In genomic region chr19:31279797-31280486, GRCm38 (mm10) we compare ENCODE assay signal across 8 mouse cellular contexts.
DNase-seq lines count a peak whose midpoint lies in the region; ATAC-seq and TF ChIP-seq lines count a peak whose summit lies in the region.

No protein-coding gene starts in this region.

- TF ChIP-seq POLR2A in liver, adult 2 months (IDR thresholded peaks at IDR 0.05; ENCODE audit: extremely low read depth, insufficient read depth, low read length) = no peak

- H3K36me3 ChIP-seq in liver, adult 2 months (ENCODE audit: control insufficient read depth, insufficient read depth, low read length) = no peaks in the 10 kb centered on the region
- H3K36me3 ChIP-seq in liver, embryonic 12.5 days = no peaks in the 10 kb centered on the region
- H3K36me3 ChIP-seq in midbrain, embryonic 11.5 days (ENCODE audit: control insufficient read depth, insufficient read depth, low read length) = no peaks in the 10 kb centered on the region

- no peak overlapping the region for H3K4me3 ChIP-seq in liver, adult 2 months (ENCODE audit: insufficient read depth, low read depth, low read length)
- H3K4me3 ChIP-seq in liver, embryonic 12.5 days = no peak overlapping the region
- H3K4me3 ChIP-seq in midbrain, embryonic 11.5 days (ENCODE audit: low read depth, low read length) = no peak overlapping the region

- H3K9ac ChIP-seq in liver, adult 2 months (ENCODE audit: low read depth, low read length) = no peak overlapping the region
- no peak overlapping the region for H3K9ac ChIP-seq in liver, embryonic 12.5 days
- no peak overlapping the region for H3K9ac ChIP-seq in midbrain, embryonic 11.5 days (ENCODE audit: low read length)

- no peaks in the 10 kb centered on the region for H3K4me1 ChIP-seq in liver, adult 2 months (ENCODE audit: control insufficient read depth, insufficient read depth, low read length)
- H3K4me1 ChIP-seq in liver, embryonic 12.5 days = no peaks in the 10 kb centered on the region
- H3K4me1 ChIP-seq in midbrain, embryonic 11.5 days (ENCODE audit: control insufficient read depth, insufficient read depth, low read length) = no peaks in the 10 kb centered on the region

- H3K9me3 ChIP-seq in liver, embryonic 12.5 days (replicated peaks) = no peaks in the 10 kb centered on the region
- no peaks in the 10 kb centered on the region for H3K9me3 ChIP-seq in midbrain, embryonic 11.5 days (ENCODE audit: control insufficient read depth, low read length)

- 73% methylated on average over 7 of the region's 7 CpGs for WGBS in liver, adult 2 months
- 67% methylated on average over 7 of the region's 7 CpGs for WGBS in liver, embryonic 12.5 days (ENCODE audit: insufficient replicate concordance)
- 88% methylated on average over 7 of the region's 7 CpGs for WGBS in midbrain, embryonic 11.5 days

- no peak for ATAC-seq in liver, embryonic 12.5 days
- ATAC-seq in midbrain, embryonic 11.5 days (ENCODE audit: low FRiP score) = no peak

- H3K27me3 ChIP-seq in liver, adult 2 months (ENCODE audit: control insufficient read depth, insufficient read depth, low read length) = no peaks in the 10 kb centered on the region
- no peaks in the 10 kb centered on the region for H3K27me3 ChIP-seq in liver, embryonic 12.5 days (replicated peaks)
- H3K27me3 ChIP-seq in midbrain, embryonic 11.5 days (ENCODE audit: control insufficient read depth, insufficient read depth, low read length) = no peaks in the 10 kb centered on the region

- no peak for TF ChIP-seq CTCF in liver, adult 2 months (IDR thresholded peaks at IDR 0.05; ENCODE audit: low read depth, low read length)

- no peak overlapping the region for H3K27ac ChIP-seq in liver, adult 2 months (replicated peaks; ENCODE audit: insufficient read depth, low read depth, low read length)
- H3K27ac ChIP-seq in liver, embryonic 12.5 days = no peak overlapping the region
- H3K27ac ChIP-seq in midbrain, embryonic 11.5 days (ENCODE audit: low read depth, low read length) = no peak overlapping the region

- H3K79me2 ChIP-seq in liver, adult 2 months (ENCODE audit: control insufficient read depth, insufficient read depth, low read length) = no peaks in the 10 kb centered on the region

- intact Hi-C loops in heart, postnatal 36 days (cut with DNase I) = no loop called here

- H3K4me2 ChIP-seq in liver, embryonic 12.5 days = no peak overlapping the region
- H3K4me2 ChIP-seq in midbrain, embryonic 11.5 days = no peak overlapping the region

- DNase-seq in liver, adult 2 months (ENCODE audit: extremely low read depth, low read depth, low spot score) = peak; percentile 1
- peak; percentile 57 for DNase-seq in adrenal gland, postnatal 25 days
- peak; percentile 25 to 36 for DNase-seq in heart, postnatal 36 days
- DNase-seq in lung, postnatal 36 days = peak; percentile 54
- no peak for DNase-seq in T-cell, adult 2 months (ENCODE audit: low spot score)
- DNase-seq in midbrain, embryonic 11.5 days (ENCODE audit: low spot score, missing footprints) = no peak
- no peak for DNase-seq in spleen, postnatal 10 days (ENCODE audit: low spot score in 2 of 2)

Comparison
In these comparisons a context has a peak if more than half of its experiments do, and no peak if none do; other contexts are left out.
1. DNase-seq: peak in liver, adult 2 months (single experiment), adrenal gland, postnatal 25 days (single experiment), heart, postnatal 36 days (2 of 2) and lung, postnatal 36 days (single experiment); none in T-cell, adult 2 months (single experiment), midbrain, embryonic 11.5 days (single experiment) and spleen, postnatal 10 days (0 of 2).